Mouse (Mus musculus) lung, postnatal 0 days (tissue): ENCODE data around the gene Capza1. TPM values are rescaled to one million over a fixed set of nuclear protein-coding genes. Genes with fewer than 3 reads are reported as not detected.

Experiments used
- ATAC-seq: fragments of 200-750 bp; cut with Nextera tagmentation; 2 replicates; pipeline ENCODE4 v1.8.0; 2017; ENCODE audit warnings: moderate library complexity
- DNase-seq: peaks from one replicate; pipeline ENCODE4 v3.0.0-alpha.2; 2016; ENCODE audit warnings: low spot score
- H3K27ac ChIP-seq: fragments of 300-500 bp; sonication (generic); 2 replicates; pipeline ENCODE4 v1.5.1; 2014; ENCODE audit warnings: antibody characterized with exemption, mild to moderate bottlenecking, low read length, mixed read lengths
- H3K27me3 ChIP-seq: fragments of 300-500 bp; sonication (generic); replicated peaks from 2 replicates; pipeline ENCODE4 v1.6.1; 2014; ENCODE audit warnings: low read length, mixed read lengths; ENCODE audit not compliant: insufficient read depth
- H3K36me3 ChIP-seq: fragments of 300-500 bp; sonication (generic); 2 replicates; pipeline ENCODE4 v1.6.1; 2014; ENCODE audit warnings: low read length, mixed read lengths; ENCODE audit not compliant: insufficient read depth
- H3K4me1 ChIP-seq: fragments of 300-500 bp; sonication (generic); 2 replicates; pipeline ENCODE4 v1.6.1; 2014; ENCODE audit warnings: antibody characterized with exemption, low read depth, low read length, mixed read lengths; ENCODE audit not compliant: insufficient read depth
- H3K4me2 ChIP-seq: fragments of 300-500 bp; sonication (generic); replicated peaks from 2 replicates; pipeline ENCODE4 v1.6.1; 2014; ENCODE audit warnings: low read depth, mild to moderate bottlenecking, low read length, moderate library complexity, mixed read lengths
- H3K4me3 ChIP-seq: fragments of 300-500 bp; sonication (generic); 2 replicates; pipeline ENCODE4 v1.5.1; 2014; ENCODE audit warnings: low read depth, low read length
- H3K9ac ChIP-seq: fragments of 300-500 bp; sonication (generic); replicated peaks from 2 replicates; pipeline ENCODE4 v1.6.1; 2014; ENCODE audit warnings: low read depth, mild to moderate bottlenecking
- H3K9me3 ChIP-seq: fragments of 300-500 bp; sonication (generic); 2 replicates; pipeline ENCODE4 v1.6.1; 2016; ENCODE audit warnings: low read length, mixed read lengths
- CTCF ChIP-seq: IDR thresholded peaks from 2 replicates; pipeline ENCODE4 v1.5.1; 2016; ENCODE audit warnings: antibody characterized with exemption, mild to moderate bottlenecking
- EP300 ChIP-seq: IDR thresholded peaks from 2 replicates; pipeline ENCODE4 v1.6.1; 2016; ENCODE audit warnings: antibody characterized with exemption, mild to moderate bottlenecking, control low read depth
- WGBS: fragments of 180-500 bp; shearing (Covaris S2); extraction: QIAGEN DNeasy Blood & Tissue Kit; methylation state at CpG from one replicate; pipeline ENCODE4 v1.1.7; 2014; 5-methylcytosine and 5-hydroxymethylcytosine counted together
- polyA plus RNA-seq: library from polyadenylated mRNA; unstranded; fragments of >200 nt; fragmentation: Nextera tagmentation; extraction: Ambion mirVana; gene quantifications from 2 replicates; pipeline ENCODE4 v1.2.1, GENCODE M21; 2015

Capza1 gene
- 110 and 119 TPM in 2 replicates for polyA plus RNA-seq

DNA sequence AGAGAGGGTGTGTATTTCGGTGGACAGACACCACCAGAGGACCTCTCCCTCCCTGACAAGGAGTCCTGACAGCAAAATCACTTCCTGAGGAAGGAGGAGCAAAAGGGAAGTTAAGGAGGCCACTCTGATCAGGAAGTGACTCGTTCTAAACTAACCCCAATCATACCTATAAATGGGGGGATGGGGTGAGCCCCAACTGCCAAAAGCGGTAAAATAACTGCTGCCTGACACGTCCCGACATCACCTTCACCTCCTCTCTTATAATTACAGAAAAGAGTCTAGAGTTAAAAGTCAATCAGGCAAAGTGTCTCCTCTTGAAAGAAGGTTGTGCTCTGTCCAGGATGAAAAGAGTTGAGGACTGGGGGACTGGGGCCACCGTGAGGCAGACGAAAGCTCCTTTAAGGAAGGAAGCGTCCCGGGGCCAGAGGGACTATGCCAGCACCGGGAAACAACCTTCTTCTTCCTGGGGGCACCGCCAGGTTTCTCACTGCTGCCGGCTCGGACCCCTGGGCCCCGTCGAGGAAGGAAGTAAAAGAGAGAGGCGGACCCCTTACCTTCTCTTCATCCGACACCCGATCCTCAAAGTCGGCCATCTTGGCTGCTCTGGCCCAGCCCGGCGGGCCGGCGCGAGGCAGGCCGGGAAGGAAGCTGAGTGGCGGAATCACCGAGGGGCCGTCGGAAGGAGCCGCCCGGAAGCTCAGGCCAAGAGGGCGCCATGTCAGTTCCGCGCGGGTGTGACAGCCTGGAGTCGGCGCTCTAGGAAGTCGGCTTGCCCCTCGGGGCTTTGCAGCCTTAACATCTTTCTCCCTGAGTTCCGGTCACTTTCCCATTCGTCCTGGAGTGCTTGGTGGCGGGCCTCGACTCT lies at the start of gene Capza1, which contains the start of gene St7l:
TSS of gene Capza1 (minus strand) at position 720 of the 865 bp plus-strand sequence.
TSS of gene St7l (plus strand) at position 220 of the 865 bp plus-strand sequence.
- H3K4me1 ChIP-seq: peaks cover 12% of the 10 kb centered on the region; the same call in 1 of the 2 replicates
- WGBS: under 1% methylated on average over 41 of the region's 43 CpGs
- peak within 1 kb of the TSS; percentile 70 for H3K4me2 ChIP-seq
- TF ChIP-seq CTCF (peak; percentile 29; the same call in 1 of the 2 replicates), EP300 (peak; percentile 12; the same call in 1 of the 2 replicates)
- peak within 1 kb of the TSS; percentile 99 for H3K27ac ChIP-seq
- DNase-seq (peak; percentile 97), ATAC-seq (peak; percentile 97)
- peak within 1 kb of the TSS; percentile 97 for H3K4me3 ChIP-seq
- H3K9me3 ChIP-seq: no peaks in the 10 kb centered on the region
- no peaks in the 10 kb centered on the region for H3K36me3 ChIP-seq
- peak within 1 kb of the TSS; percentile 97 for H3K9ac ChIP-seq
- no peaks in the 10 kb centered on the region for H3K27me3 ChIP-seq

DNA sequence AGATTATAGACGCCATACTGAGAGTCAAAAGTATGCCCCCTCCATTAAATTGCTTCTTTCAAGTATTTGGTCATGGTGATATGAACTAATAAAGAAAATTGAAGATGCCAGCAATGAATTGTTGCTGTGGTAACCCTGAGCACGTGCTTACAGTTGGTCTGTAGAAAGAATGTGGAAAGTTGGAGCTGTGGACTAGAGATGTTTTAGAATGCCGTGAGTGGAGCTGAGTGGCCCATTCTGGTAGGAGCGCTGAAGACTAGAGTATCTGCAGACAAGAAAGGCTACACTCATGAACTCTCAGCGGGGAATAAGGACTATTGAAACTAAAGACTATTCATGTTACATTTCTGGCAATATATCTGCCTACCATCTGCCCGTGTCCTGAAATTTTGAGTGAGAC lies 44.9 kb upstream of the Capza1 start:
- Histone ChIP-seq H3K4me2 (no peak overlapping the region), H3K9ac (no peak overlapping the region), H3K27me3 (no peaks in the 10 kb centered on the region), H3K27ac (no peak overlapping the region), H3K36me3 (peaks cover 4% of the 10 kb centered on the region), H3K9me3 (no peaks in the 10 kb centered on the region), H3K4me1 (no peaks in the 10 kb centered on the region), H3K4me3 (no peak overlapping the region)
- ATAC-seq (peak; percentile 54; the same call in 1 of the 2 replicates), DNase-seq (peak; percentile 12)
- no peak for TF ChIP-seq CTCF
- no peak for TF ChIP-seq EP300
- 54% methylated on average over 6 of the region's 6 CpGs for WGBS

DNA sequence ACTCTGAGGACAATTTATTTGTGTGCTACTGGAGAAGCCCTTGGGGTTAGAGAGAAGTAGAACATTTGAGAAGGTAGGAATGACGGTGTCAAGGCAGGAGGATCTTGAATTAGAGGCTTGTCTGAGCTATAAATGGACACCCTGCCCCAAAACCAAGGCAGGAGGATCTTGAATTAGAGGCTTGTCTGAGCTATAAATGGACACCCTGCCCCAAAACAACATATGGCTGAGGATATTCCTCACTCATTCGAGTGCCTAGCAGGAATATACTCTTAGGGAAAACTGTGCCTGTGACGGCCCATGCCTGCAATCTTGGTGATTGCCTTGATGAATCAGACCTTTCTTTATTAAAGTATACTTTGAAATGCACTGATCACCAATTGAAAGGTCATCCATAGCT lies 41.7 kb upstream of the Capza1 start:
- no peak for DNase-seq
- ATAC-seq: no peak
- TF ChIP-seq CTCF (no peak), EP300 (no peak)
- Histone ChIP-seq H3K27ac (no peak overlapping the region), H3K4me1 (no peaks in the 10 kb centered on the region), H3K9me3 (no peaks in the 10 kb centered on the region), H3K4me3 (no peak overlapping the region), H3K9ac (no peak overlapping the region), H3K27me3 (no peaks in the 10 kb centered on the region), H3K4me2 (no peak overlapping the region), H3K36me3 (peaks cover 4% of the 10 kb centered on the region)
- WGBS: 87% methylated on average over 3 of the region's 3 CpGs

- Histone ChIP-seq H3K36me3 (peaks cover 4% of the 10 kb centered on the region), H3K27ac (no peak overlapping the region), H3K4me2 (no peak overlapping the region), H3K27me3 (no peaks in the 10 kb centered on the region), H3K4me3 (no peak overlapping the region), H3K4me1 (no peaks in the 10 kb centered on the region), H3K9ac (no peak overlapping the region), H3K9me3 (no peaks in the 10 kb centered on the region)
- DNase-seq (no peak), ATAC-seq (no peak)
- TF ChIP-seq EP300 (no peak), CTCF (no peak)
- 97% methylated on average over 4 of the region's 4 CpGs for WGBS
Measured at GRCm38 (mm10) chr3:104905389-104905788, 41.1 kb upstream of the Capza1 start.

GRCm38 (mm10) chr3:104901154-104901553 lies 36.8 kb upstream of the Capza1 start:
- no peaks in the 10 kb centered on the region for H3K4me1 ChIP-seq
- no peaks in the 10 kb centered on the region for H3K9me3 ChIP-seq
- no peak overlapping the region for H3K27ac ChIP-seq
- ATAC-seq (peak; percentile 62), DNase-seq (peak; percentile 49)
- WGBS: 52% methylated on average over 4 of the region's 4 CpGs
- H3K4me3 ChIP-seq: no peak overlapping the region
- H3K27me3 ChIP-seq: no peaks in the 10 kb centered on the region
- H3K36me3 ChIP-seq: peaks cover 8% of the 10 kb centered on the region; the same call in 1 of the 2 replicates
- H3K4me2 ChIP-seq: no peak overlapping the region
- TF ChIP-seq EP300: peak; percentile 61
- no peak for TF ChIP-seq CTCF
- no peak overlapping the region for H3K9ac ChIP-seq

DNA sequence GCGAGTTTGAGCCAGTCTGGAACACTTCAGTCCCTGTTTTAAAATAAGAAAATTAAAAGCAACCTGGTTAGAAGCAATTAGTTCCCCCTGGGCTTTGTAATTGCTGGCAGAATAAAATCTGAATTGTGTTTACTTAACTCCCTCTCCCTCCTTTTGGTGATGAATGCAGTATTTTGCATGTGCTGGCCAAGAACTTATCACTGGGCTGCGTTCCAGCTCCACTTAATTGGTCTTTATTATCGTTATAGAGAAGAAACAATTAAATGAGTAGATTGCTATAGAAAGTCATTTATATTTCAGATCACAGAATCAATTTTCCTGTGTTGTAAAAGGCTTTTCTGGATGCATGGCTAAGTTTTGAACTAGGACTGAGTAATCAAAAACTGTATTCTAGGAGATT lies 31.8 kb upstream of the Capza1 start:
- Histone ChIP-seq H3K27ac (no peak overlapping the region), H3K27me3 (no peaks in the 10 kb centered on the region), H3K36me3 (peaks cover 12% of the 10 kb centered on the region; the same call in 1 of the 2 replicates), H3K9me3 (no peaks in the 10 kb centered on the region), H3K4me1 (no peaks in the 10 kb centered on the region), H3K9ac (no peak overlapping the region), H3K4me3 (no peak overlapping the region), H3K4me2 (no peak overlapping the region)
- TF ChIP-seq CTCF (no peak), EP300 (no peak)
- DNase-seq (no peak), ATAC-seq (no peak)
- 71% methylated on average over 3 of the region's 3 CpGs for WGBS
